Mouse (Mus musculus): Measurements from ENCODE around the gene Cracr2b. TPM values are rescaled to one million over a fixed set of nuclear protein-coding genes. Genes with fewer than 3 reads are reported as not detected.

Gene Cracr2b
- polyA plus RNA-seq, 1 experiment from 2014 or later, result 23.7 TPM

Other genes starting within 250 kb of the Cracr2b start
- 3.9 and 4.4 TPM in 2 replicates for gene Lmntd2, start 247.0 kb upstream of the Cracr2b start, polyA plus RNA-seq (2015; fragmentation: Nextera tagmentation; extraction: Ambion mirVana)
- gene Rassf7, start 245.2 kb upstream of the Cracr2b start, polyA plus RNA-seq (2015; fragmentation: Nextera tagmentation; extraction: Ambion mirVana), result 76.3 and 78.3 TPM in 2 replicates
- gene Phrf1, start 232.3 kb upstream of the Cracr2b start, polyA plus RNA-seq (2015; fragmentation: Nextera tagmentation; extraction: Ambion mirVana), result 81.2 and 93.0 TPM in 2 replicates
- gene Irf7, start 194.6 kb upstream of the Cracr2b start, polyA plus RNA-seq (2015; fragmentation: Nextera tagmentation; extraction: Ambion mirVana), result 3.2 and 6.0 TPM in 2 replicates
- 15.4 and 16.3 TPM in 2 replicates for gene Cdhr5, start 184.3 kb upstream of the Cracr2b start, polyA plus RNA-seq (2015; fragmentation: Nextera tagmentation; extraction: Ambion mirVana)
- 45.2 and 47.1 TPM in 2 replicates for gene Sct, start 182.0 kb upstream of the Cracr2b start, polyA plus RNA-seq (2015; fragmentation: Nextera tagmentation; extraction: Ambion mirVana)
- 1.3 and 1.5 TPM in 2 replicates for gene Drd4, start 169.1 kb upstream of the Cracr2b start, polyA plus RNA-seq (2015; fragmentation: Nextera tagmentation; extraction: Ambion mirVana)
- 77.4 and 87.5 TPM in 2 replicates for gene Deaf1, start 133.4 kb upstream of the Cracr2b start, polyA plus RNA-seq (2015; fragmentation: Nextera tagmentation; extraction: Ambion mirVana)
- gene Tmem80, start 133.4 kb upstream of the Cracr2b start, polyA plus RNA-seq (2015; fragmentation: Nextera tagmentation; extraction: Ambion mirVana), result 49.3 and 59.8 TPM in 2 replicates
- 59.4 and 62.9 TPM in 2 replicates for gene Eps8l2, start 122.2 kb upstream of the Cracr2b start, polyA plus RNA-seq (2015; fragmentation: Nextera tagmentation; extraction: Ambion mirVana)
- gene Taldo1, start 68.9 kb upstream of the Cracr2b start, polyA plus RNA-seq (2015; fragmentation: Nextera tagmentation; extraction: Ambion mirVana), result 371 and 374 TPM in 2 replicates
- gene Gatd1, start 47.0 kb upstream of the Cracr2b start, polyA plus RNA-seq (2015; fragmentation: Nextera tagmentation; extraction: Ambion mirVana), result 63.7 and 65.3 TPM in 2 replicates
- gene Cend1, start 31.6 kb upstream of the Cracr2b start, polyA plus RNA-seq (2015; fragmentation: Nextera tagmentation; extraction: Ambion mirVana), result 3.0 TPM in 2 replicates
- 33.2 and 39.9 TPM in 2 replicates for gene Slc25a22, start 23.2 kb upstream of the Cracr2b start, polyA plus RNA-seq (2015; fragmentation: Nextera tagmentation; extraction: Ambion mirVana)
- 11.4 and 12.6 TPM in 2 replicates for gene Pidd1, start 17.1 kb upstream of the Cracr2b start, polyA plus RNA-seq (2015; fragmentation: Nextera tagmentation; extraction: Ambion mirVana)
- 1,055 and 1,146 TPM in 2 replicates for gene Rplp2, start 13.7 kb upstream of the Cracr2b start, polyA plus RNA-seq (2015; fragmentation: Nextera tagmentation; extraction: Ambion mirVana)
- 47.0 and 51.5 TPM in 2 replicates for gene Pnpla2, start 5.9 kb upstream of the Cracr2b start, polyA plus RNA-seq (2015; fragmentation: Nextera tagmentation; extraction: Ambion mirVana)
- gene Cd151, start 6.3 kb downstream of the Cracr2b start, polyA plus RNA-seq (2015; fragmentation: Nextera tagmentation; extraction: Ambion mirVana), result 48.4 and 54.3 TPM in 2 replicates
- 68.8 and 73.2 TPM in 2 replicates for gene Polr2l, start 14.0 kb downstream of the Cracr2b start, polyA plus RNA-seq (2015; fragmentation: Nextera tagmentation; extraction: Ambion mirVana)
- 105 and 110 TPM in 2 replicates for gene Tspan4, start 14.1 kb downstream of the Cracr2b start, polyA plus RNA-seq (2015; fragmentation: Nextera tagmentation; extraction: Ambion mirVana)
- gene Chid1, start 78.8 kb downstream of the Cracr2b start, polyA plus RNA-seq (2015; fragmentation: Nextera tagmentation; extraction: Ambion mirVana), result 47.7 and 50.5 TPM in 2 replicates
- gene Ap2a2, start 101.1 kb downstream of the Cracr2b start, polyA plus RNA-seq (2015; fragmentation: Nextera tagmentation; extraction: Ambion mirVana), result 99.4 and 100 TPM in 2 replicates
- 0.24 and 0.26 TPM in 2 replicates for gene Muc6, start 194.2 kb downstream of the Cracr2b start, polyA plus RNA-seq (2015; fragmentation: Nextera tagmentation; extraction: Ambion mirVana)
- 0.17 and 0.45 TPM in 2 replicates for gene Muc2, start 229.2 kb downstream of the Cracr2b start, polyA plus RNA-seq (2015; fragmentation: Nextera tagmentation; extraction: Ambion mirVana)

Measured in kidney, embryonic 16.5 days (tissue).